Comparison of ENCODE assay signal across 21 mouse cellular contexts in genomic region chr4:150181304-150181703, GRCm38 (mm10). TPM values are rescaled to one million over a fixed set of nuclear protein-coding genes. Genes with fewer than 3 reads are reported as not detected.
DNase-seq lines count a peak whose midpoint lies in the region; ATAC-seq and TF ChIP-seq lines count a peak whose summit lies in the region.
"Had no signal": no experiment of that assay in that cellular context is flagged by ENCODE, and none has a peak within 500 bp of the region (broad histone marks: within the 10 kb centered on the region; RNA-seq: fewer than 3 reads in every experiment).

No protein-coding gene starts in this region.

- no peak overlapping the region for H3K4me3 ChIP-seq in heart, embryonic 10.5 days
- H3K4me3 ChIP-seq in midbrain, postnatal 0 days (ENCODE audit: low read depth, low read length): no peak overlapping the region
- no peak overlapping the region for H3K4me3 ChIP-seq in midbrain, embryonic 11.5 days (ENCODE audit: low read depth, low read length)
- H3K4me3 ChIP-seq in stomach, postnatal 0 days (ENCODE audit: low read depth, low read length): no peak overlapping the region
- H3K4me3 ChIP-seq: forebrain, embryonic 12.5 days; megakaryocyte, embryonic 14.5 days had no signal

- H3K9ac ChIP-seq in midbrain, postnatal 0 days (replicated peaks; ENCODE audit: low read length, poor library complexity, severe bottlenecking): no peak overlapping the region
- H3K9ac ChIP-seq in midbrain, embryonic 11.5 days (ENCODE audit: low read length): no peak overlapping the region
- no peak overlapping the region for H3K9ac ChIP-seq in stomach, postnatal 0 days (ENCODE audit: low read length)
- H3K9ac ChIP-seq: forebrain, embryonic 12.5 days had no signal

- DNase-seq in heart, embryonic 10.5 days (ENCODE audit: low spot score): peak; percentile 62
- DNase-seq in heart, postnatal 10 days: no peak
- no peak for DNase-seq in midbrain, postnatal 0 days (ENCODE audit: low spot score)
- DNase-seq in midbrain, embryonic 11.5 days (ENCODE audit: low spot score, missing footprints): no peak
- DNase-seq in c-Kit-positive CD71-positive TER-119-negative erythroid progenitor cells, embryonic 14.5 days (ENCODE audit: low read depth): peak; percentile 33
- DNase-seq in stomach, postnatal 0 days (ENCODE audit: low spot score): no peak
- DNase-seq in right cerebral cortex, adult 18-20 months: no peak
- no peak for DNase-seq in cerebellum, postnatal 4 days (ENCODE audit: low spot score in 2 of 2)
- DNase-seq: adrenal gland, adult 8-10 months; cerebellum, postnatal 36 days; heart, postnatal 4 days; kidney, postnatal 10 days; left cerebral cortex, postnatal 4 days; lung, adult 18-20 months; thymus, postnatal 36 days had no signal

- H3K27ac ChIP-seq in heart, embryonic 10.5 days: no peak overlapping the region
- H3K27ac ChIP-seq in midbrain, postnatal 0 days (ENCODE audit: low read depth, low read length): no peak overlapping the region
- H3K27ac ChIP-seq in midbrain, embryonic 11.5 days (ENCODE audit: low read depth, low read length): no peak overlapping the region
- H3K27ac ChIP-seq in stomach, postnatal 0 days (replicated peaks): no peak overlapping the region
- H3K27ac ChIP-seq: forebrain, embryonic 12.5 days had no signal

- no peaks in the 10 kb centered on the region for H3K36me3 ChIP-seq in heart, embryonic 10.5 days
- H3K36me3 ChIP-seq in midbrain, postnatal 0 days (ENCODE audit: insufficient read depth, low read length): no peaks in the 10 kb centered on the region
- H3K36me3 ChIP-seq in midbrain, embryonic 11.5 days (ENCODE audit: control insufficient read depth, insufficient read depth, low read length): no peaks in the 10 kb centered on the region
- no peaks in the 10 kb centered on the region for H3K36me3 ChIP-seq in stomach, postnatal 0 days (ENCODE audit: control insufficient read depth, insufficient read depth, low read length)
- H3K36me3 ChIP-seq: forebrain, embryonic 12.5 days had no signal

- 86% methylated on average over 7 of the region's 7 CpGs for WGBS in heart, embryonic 10.5 days
- 90% methylated on average over 7 of the region's 7 CpGs for WGBS in midbrain, postnatal 0 days
- 87% methylated on average over 7 of the region's 7 CpGs for WGBS in midbrain, embryonic 11.5 days
- WGBS in stomach, postnatal 0 days: 89% methylated on average over 7 of the region's 7 CpGs

- no peaks in the 10 kb centered on the region for H3K4me1 ChIP-seq in heart, embryonic 10.5 days
- no peaks in the 10 kb centered on the region for H3K4me1 ChIP-seq in midbrain, postnatal 0 days (ENCODE audit: insufficient read depth, low read length)
- no peaks in the 10 kb centered on the region for H3K4me1 ChIP-seq in midbrain, embryonic 11.5 days (ENCODE audit: control insufficient read depth, insufficient read depth, low read length)
- H3K4me1 ChIP-seq in stomach, postnatal 0 days (replicated peaks; ENCODE audit: control insufficient read depth, insufficient read depth): no peaks in the 10 kb centered on the region
- H3K4me1 ChIP-seq: forebrain, embryonic 12.5 days had no signal

- no peaks in the 10 kb centered on the region for H3K27me3 ChIP-seq in heart, embryonic 10.5 days (ENCODE audit: insufficient read depth, poor library complexity, severe bottlenecking)
- no peaks in the 10 kb centered on the region for H3K27me3 ChIP-seq in midbrain, postnatal 0 days (ENCODE audit: insufficient read depth, low read length)
- H3K27me3 ChIP-seq in midbrain, embryonic 11.5 days (ENCODE audit: control insufficient read depth, insufficient read depth, low read length): no peaks in the 10 kb centered on the region
- no peaks in the 10 kb centered on the region for H3K27me3 ChIP-seq in stomach, postnatal 0 days (ENCODE audit: control insufficient read depth, insufficient read depth, low read length)
- H3K27me3 ChIP-seq: forebrain, embryonic 12.5 days had no signal

- no peak overlapping the region for H3K4me2 ChIP-seq in midbrain, postnatal 0 days (ENCODE audit: low read depth, low read length, poor library complexity, severe bottlenecking)
- no peak overlapping the region for H3K4me2 ChIP-seq in midbrain, embryonic 11.5 days
- H3K4me2 ChIP-seq in stomach, postnatal 0 days (replicated peaks; ENCODE audit: low read depth): no peak overlapping the region
- H3K4me2 ChIP-seq: forebrain, embryonic 12.5 days had no signal

- TF ChIP-seq CTCF in midbrain, postnatal 0 days (IDR thresholded peaks at IDR 0.05): peak; percentile 32
- TF ChIP-seq CTCF in stomach, postnatal 0 days (IDR thresholded peaks at IDR 0.05; ENCODE audit: low read depth): peak; percentile 41

- ATAC-seq in midbrain, postnatal 0 days (ENCODE audit: low FRiP score): no peak
- no peak for ATAC-seq in midbrain, embryonic 11.5 days (ENCODE audit: low FRiP score)
- no peak for ATAC-seq in stomach, postnatal 0 days (ENCODE audit: low FRiP score, low TSS enrichment)
- ATAC-seq: inflammation-experienced regulatory T-cells, adult 6 months had no signal

- intact Hi-C loops in heart, postnatal 10 days (cut with DNase I): no loop called here

- no peak for TF ChIP-seq EP300 in stomach, postnatal 0 days (optimal IDR thresholded peaks at IDR 0.05)

- H3K9me3 ChIP-seq in heart, embryonic 10.5 days: no peaks in the 10 kb centered on the region
- no peaks in the 10 kb centered on the region for H3K9me3 ChIP-seq in midbrain, postnatal 0 days (ENCODE audit: low read length)
- H3K9me3 ChIP-seq in midbrain, embryonic 11.5 days (ENCODE audit: control insufficient read depth, low read length): peaks cover 3% of the 10 kb centered on the region; the same call in 1 of the 2 replicates
- no peaks in the 10 kb centered on the region for H3K9me3 ChIP-seq in stomach, postnatal 0 days (ENCODE audit: control insufficient read depth, low read length)
- H3K9me3 ChIP-seq: forebrain, embryonic 12.5 days had no signal

RNA-seq across cellular contexts. Expression of gene Car6, which starts 19.8 kb away (rescaled TPM):
- polyA plus RNA-seq in heart, embryonic 10.5 days (2016; fragmentation: Nextera tagmentation; extraction: Ambion mirVana): not detected in 2 replicates
- not detected for total RNA-seq in heart, postnatal 10 days (2021)
- total RNA-seq in midbrain, postnatal 0 days (2014; rRNA removed): not detected in 2 replicates
- not detected in 2 replicates for polyA plus RNA-seq in midbrain, postnatal 0 days (2015; fragmentation: Nextera tagmentation; extraction: Ambion mirVana)
- polyA plus RNA-seq in midbrain, embryonic 11.5 days (2014; fragmentation: Nextera tagmentation; extraction: Ambion mirVana): 0.25 TPM in 1 of 2 replicates, not detected in the other
- 0.06 TPM in 1 of 2 replicates, not detected in the other for polyA plus RNA-seq in stomach, postnatal 0 days (2015; fragmentation: Nextera tagmentation; extraction: Ambion mirVana)
- total RNA-seq: heart, postnatal 4 days; layer of hippocampus, postnatal 14 days; left cerebral cortex, postnatal 4 days; neutrophil, adult 5-6 weeks had no signal
- polyA plus RNA-seq: embryonic facial prominence, embryonic 14.5 days; forebrain, embryonic 12.5 days; inflammation-experienced regulatory T-cells, adult 6 months had no signal

RNA-seq across cellular contexts. Expression of gene Slc2a7, which starts 32.5 kb away (rescaled TPM):
- not detected in 2 replicates for polyA plus RNA-seq in heart, embryonic 10.5 days (2016; fragmentation: Nextera tagmentation; extraction: Ambion mirVana)
- not detected for total RNA-seq in heart, postnatal 10 days (2021)
- not detected in 2 replicates for total RNA-seq in midbrain, postnatal 0 days (2014; rRNA removed)
- not detected in 2 replicates for polyA plus RNA-seq in midbrain, postnatal 0 days (2015; fragmentation: Nextera tagmentation; extraction: Ambion mirVana)
- not detected in 2 replicates for polyA plus RNA-seq in midbrain, embryonic 11.5 days (2014; fragmentation: Nextera tagmentation; extraction: Ambion mirVana)
- polyA plus RNA-seq in stomach, postnatal 0 days (2015; fragmentation: Nextera tagmentation; extraction: Ambion mirVana): 0.24 TPM in 1 of 2 replicates, not detected in the other
- total RNA-seq: adrenal gland, adult 8-10 months; heart, postnatal 4 days; layer of hippocampus, postnatal 14 days; left cerebral cortex, postnatal 4 days; neutrophil, adult 5-6 weeks had no signal
- polyA plus RNA-seq: embryonic facial prominence, embryonic 14.5 days; forebrain, embryonic 12.5 days; inflammation-experienced regulatory T-cells, adult 6 months had no signal

RNA-seq across cellular contexts. Expression of gene Eno1, which starts 55.2 kb away (rescaled TPM):
- polyA plus RNA-seq in heart, embryonic 10.5 days (2016; fragmentation: Nextera tagmentation; extraction: Ambion mirVana): 3,222 and 3,587 TPM in 2 replicates
- total RNA-seq in heart, postnatal 10 days (2021): 100 to 1,000 TPM; 231 to 243 TPM
- total RNA-seq in midbrain, postnatal 0 days (2014; rRNA removed): 438 and 440 TPM in 2 replicates
- 1,069 and 1,129 TPM in 2 replicates for polyA plus RNA-seq in midbrain, postnatal 0 days (2015; fragmentation: Nextera tagmentation; extraction: Ambion mirVana)
- polyA plus RNA-seq in midbrain, embryonic 11.5 days (2014; fragmentation: Nextera tagmentation; extraction: Ambion mirVana): 1,438 and 1,518 TPM in 2 replicates
- polyA plus RNA-seq in stomach, postnatal 0 days (2015; fragmentation: Nextera tagmentation; extraction: Ambion mirVana): 636 and 733 TPM in 2 replicates

Comparison
In these comparisons a context has a peak if more than half of its experiments do, and no peak if none do; other contexts are left out.
1. DNase-seq: peak in heart, embryonic 10.5 days (single experiment) and c-Kit-positive CD71-positive TER-119-negative erythroid progenitor cells, embryonic 14.5 days (single experiment); none in heart, postnatal 10 days (0 of 2), midbrain, postnatal 0 days (single experiment), midbrain, embryonic 11.5 days (single experiment), stomach, postnatal 0 days (single experiment), right cerebral cortex, adult 18-20 months (single experiment) and cerebellum, postnatal 4 days (0 of 2).